Mouse (Mus musculus): ENCODE measurements around the gene Srsf2.
"Not testable (repeated sequence)": the region's sequence is repeated elsewhere in the genome, so short reads cannot be mapped to it uniquely, and the experiment has no call there.

Gene Srsf2

DNA sequence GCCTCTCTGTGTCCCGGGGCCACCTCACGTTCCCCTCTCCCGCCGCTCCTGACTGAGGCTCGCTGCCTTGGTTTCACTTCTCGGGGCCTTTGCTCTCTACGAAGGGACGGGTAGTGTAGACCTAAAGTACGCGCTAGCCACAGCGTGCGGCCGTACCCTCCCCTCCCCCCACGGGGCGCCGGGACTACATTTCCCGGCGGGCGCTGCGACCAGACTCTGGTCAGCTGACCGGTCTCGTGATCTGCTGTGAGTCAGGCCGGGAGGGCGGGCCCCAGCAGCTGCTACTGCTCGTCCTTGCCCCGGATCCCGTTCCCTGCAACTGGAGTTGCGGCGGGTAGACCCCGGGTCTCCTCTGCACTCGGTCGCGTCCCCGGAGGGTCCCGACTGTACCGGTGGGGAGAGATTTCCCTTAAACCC lies 626 bp upstream of the Srsf2 start:
- DNase-seq (ENCODE audit: extremely low spot score, low spot score), result peak; percentile 97

GRCm38 (mm10) chr11:116852291-116852890 lies 503 bp downstream of the Srsf2 start, which contains the start of gene Mfsd11:
Mfsd11 (plus strand) TSS chr11:116852440.
- DNase-seq (ENCODE audit: extremely low spot score, low spot score), result peak; percentile 67

GRCm38 (mm10) chr11:116851576-116852290 lies 1.2 kb downstream of the Srsf2 start:
- no peak for DNase-seq (ENCODE audit: extremely low spot score, low spot score)

- DNase-seq (ENCODE audit: extremely low spot score, low spot score), result no peak
These were observed 1.9 kb downstream of the Srsf2 start for GRCm38 (mm10) chr11:116850833-116851477.

GRCm38 (mm10) chr11:116850085-116850484 lies 2.8 kb downstream of the Srsf2 start:
- DNase-seq (ENCODE audit: extremely low spot score, low spot score), result no peak

DNA sequence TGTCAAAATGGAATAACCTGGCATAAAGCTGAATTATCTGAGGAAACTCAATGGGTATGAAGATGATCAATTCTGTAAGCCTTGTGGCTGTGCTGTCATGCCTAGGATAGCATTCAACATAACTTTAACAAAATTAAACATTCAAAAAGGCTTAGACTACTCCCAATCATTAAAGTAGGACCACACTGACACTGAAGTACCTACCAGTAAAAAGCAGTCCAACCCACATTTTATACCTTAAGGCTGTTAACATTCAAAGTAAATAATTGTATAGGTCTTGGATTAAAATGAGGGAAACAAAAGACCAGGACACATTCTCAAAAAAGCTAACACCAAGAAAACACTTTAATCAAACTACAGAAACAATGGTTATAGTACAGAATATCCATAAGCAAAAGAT lies 3.3 kb downstream of the Srsf2 start:
- DNase-seq (ENCODE audit: extremely low spot score, low spot score), result no peak

GRCm38 (mm10) chr11:116848877-116849178 lies 4.1 kb downstream of the Srsf2 start:
- DNase-seq (ENCODE audit: extremely low spot score, low spot score), result not testable (repeated sequence)

- DNase-seq (ENCODE audit: extremely low spot score, low spot score), result no peak
These were observed 4.6 kb downstream of the Srsf2 start for GRCm38 (mm10) chr11:116848086-116848876.

DNA sequence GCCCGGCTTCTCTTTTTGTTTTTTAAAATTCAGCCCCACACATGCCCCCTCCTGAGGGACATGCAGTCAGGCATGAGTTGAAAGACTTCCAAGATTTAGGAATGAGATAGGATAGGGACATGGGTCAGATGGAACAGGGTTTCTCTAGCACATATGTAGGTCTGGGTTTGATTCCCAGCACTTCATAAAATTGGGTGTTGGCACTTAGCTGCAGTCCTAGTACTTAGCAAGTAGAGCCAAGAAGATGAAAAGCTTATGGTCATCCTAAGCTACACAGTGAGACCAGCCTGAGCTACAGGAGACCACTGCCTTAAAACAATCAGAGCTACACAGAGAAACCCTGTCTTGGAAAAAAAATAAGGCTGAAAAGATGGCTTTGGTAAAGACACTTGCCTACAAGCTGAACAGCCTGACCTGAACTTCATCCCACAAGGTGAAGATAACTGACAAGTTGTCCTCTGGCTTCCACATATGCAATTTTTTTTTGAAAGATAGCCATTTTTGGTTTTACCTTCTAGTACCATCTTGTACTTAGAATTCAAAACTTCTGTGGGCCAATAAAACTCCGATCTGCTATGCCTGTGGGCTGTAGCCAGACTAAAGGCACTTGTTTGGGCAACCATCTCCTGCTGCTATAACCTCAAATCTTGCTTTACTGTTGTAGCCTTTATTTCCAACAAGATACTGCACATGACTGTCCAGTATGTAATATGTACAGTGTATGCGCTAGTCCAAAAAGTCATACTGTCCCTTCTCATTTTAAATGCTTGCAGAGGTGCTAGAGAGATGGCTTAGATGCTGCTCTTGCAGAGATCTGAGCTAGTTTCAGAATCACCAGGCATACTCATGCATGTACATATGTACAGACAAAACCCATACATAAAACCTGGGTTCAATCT lies 5.5 kb downstream of the Srsf2 start:
- DNase-seq (ENCODE audit: extremely low spot score, low spot score), result no peak

GRCm38 (mm10) chr11:116846593-116847181 lies 6.2 kb downstream of the Srsf2 start:
- DNase-seq (ENCODE audit: extremely low spot score, low spot score), result no peak

- peak; percentile 95 for DNase-seq (ENCODE audit: extremely low spot score, low spot score)
These were observed 9.3 kb downstream of the Srsf2 start, which contains the start of the genes Mettl23 and Jmjd6 for GRCm38 (mm10) chr11:116843261-116844233. Mettl23 (plus strand) TSS chr11:116843278. Jmjd6 (minus strand) TSS chr11:116843449.

DNA sequence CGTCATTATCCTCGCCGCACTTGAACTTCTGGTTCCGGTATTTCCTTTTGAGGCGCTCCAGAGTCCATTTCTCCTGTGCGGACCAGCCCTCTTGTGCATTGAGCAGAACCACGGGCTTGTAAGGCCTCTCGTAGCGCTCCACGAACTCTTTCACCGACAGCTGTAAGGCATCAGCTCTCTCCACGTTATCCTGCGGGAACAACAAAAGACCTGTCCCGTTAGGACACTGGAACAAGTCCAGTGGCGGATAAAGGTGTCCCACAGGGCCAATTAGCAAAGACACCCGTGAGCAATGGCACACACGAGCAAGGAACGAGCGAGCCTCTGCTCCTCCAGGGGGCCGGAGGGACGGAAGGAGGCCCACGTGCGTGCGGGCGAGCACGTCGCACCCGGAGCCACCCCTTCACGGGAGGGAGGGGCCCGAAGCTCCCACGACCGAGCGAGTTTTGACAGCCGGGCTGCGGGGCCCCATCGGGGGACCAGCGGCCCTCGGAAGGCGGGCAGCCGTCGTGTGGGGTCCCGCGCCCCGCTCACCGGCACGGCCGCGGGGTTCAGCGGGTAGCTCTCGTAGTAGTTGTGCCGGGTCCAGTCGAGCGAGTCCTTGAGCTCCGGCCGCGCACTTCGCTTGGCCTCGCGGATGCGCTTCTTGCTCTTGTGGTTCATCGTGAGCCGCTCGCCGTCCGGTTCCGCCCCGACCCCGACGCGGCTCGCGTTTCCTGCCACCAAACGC lies 10.2 kb downstream of the Srsf2 start:
- peak; percentile 72 for DNase-seq (ENCODE audit: extremely low spot score, low spot score)

DNA sequence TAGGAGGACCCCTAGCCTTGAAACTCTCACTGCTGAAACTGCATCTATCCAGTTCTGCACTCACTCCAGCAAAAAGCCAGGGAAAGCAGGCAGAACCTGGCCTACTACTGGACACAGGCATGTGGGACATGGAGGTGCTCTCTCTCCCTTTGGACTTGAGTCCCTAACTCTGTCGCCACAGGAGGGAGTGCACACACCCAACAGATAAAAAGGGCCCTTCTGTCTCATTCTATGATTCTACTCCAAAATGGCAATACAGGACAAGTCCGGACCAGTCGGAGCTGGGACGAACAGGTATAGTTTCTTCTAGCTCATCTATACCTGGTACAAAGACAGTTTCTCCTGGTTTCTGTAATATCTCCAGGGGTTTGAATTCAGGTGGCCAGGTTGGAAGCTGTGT lies 12.1 kb downstream of the Srsf2 start:
- no peak for DNase-seq (ENCODE audit: extremely low spot score, low spot score)

DNA sequence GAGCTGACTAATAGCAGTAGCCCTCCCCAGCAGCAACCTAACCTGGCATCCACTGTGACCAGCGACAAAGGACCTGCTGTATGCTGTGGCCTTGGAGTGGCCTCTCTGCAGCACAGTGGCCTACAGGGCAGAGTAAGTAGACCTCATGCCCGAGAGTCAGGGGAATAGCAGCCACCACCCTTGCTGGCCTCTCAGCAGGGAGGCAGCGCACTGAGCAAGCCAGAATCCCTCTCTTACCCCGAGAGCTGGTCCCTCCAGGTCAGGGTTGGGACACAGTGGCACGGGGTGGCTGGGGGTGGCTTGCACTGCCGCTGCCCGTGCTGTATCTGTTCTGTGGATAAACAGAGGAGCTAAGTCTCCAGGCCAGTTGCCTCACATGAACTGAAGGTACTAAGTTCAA lies 13.3 kb downstream of the Srsf2 start:
- no peak for DNase-seq (ENCODE audit: extremely low spot score, low spot score)

GRCm38 (mm10) chr11:116838936-116839335 lies 14.0 kb downstream of the Srsf2 start:
- no peak for DNase-seq (ENCODE audit: extremely low spot score, low spot score)

DNA sequence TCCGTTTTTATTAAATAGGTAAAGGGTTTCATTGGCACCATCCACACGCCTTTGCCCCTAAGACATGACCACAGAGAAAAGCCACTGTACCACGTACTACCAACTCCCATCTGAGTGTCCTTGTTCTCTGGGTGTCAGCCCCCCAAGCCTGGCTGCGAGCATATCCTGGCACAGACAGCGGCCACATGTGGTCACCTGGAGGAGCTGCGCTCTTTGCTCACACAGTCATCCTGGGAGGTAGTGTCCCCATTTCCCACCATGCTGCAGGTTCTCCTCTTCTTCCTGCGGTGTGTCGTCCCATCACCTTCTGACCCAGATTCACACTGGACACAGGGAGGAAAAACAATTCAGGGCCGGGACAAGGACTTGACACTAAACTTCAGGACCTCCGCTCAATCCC lies 15.5 kb downstream of the Srsf2 start:
- DNase-seq (ENCODE audit: extremely low spot score, low spot score), result no peak

GRCm38 (mm10) chr11:116836283-116836682 lies 16.6 kb downstream of the Srsf2 start:
- no peak for DNase-seq (ENCODE audit: extremely low spot score, low spot score)

GRCm38 (mm10) chr11:116834954-116835353 lies 17.9 kb downstream of the Srsf2 start:
- DNase-seq (ENCODE audit: extremely low spot score, low spot score), result no peak

Data from neural tube, embryonic 10.5 days (tissue).